Mouse (Mus musculus) lung, postnatal 10 days (tissue): ENCODE results near the gene Srrt.

Experiments used
- DNase-seq: peaks from one replicate; pipeline ENCODE4 v3.0.0; 2021

Srrt gene

DNA sequence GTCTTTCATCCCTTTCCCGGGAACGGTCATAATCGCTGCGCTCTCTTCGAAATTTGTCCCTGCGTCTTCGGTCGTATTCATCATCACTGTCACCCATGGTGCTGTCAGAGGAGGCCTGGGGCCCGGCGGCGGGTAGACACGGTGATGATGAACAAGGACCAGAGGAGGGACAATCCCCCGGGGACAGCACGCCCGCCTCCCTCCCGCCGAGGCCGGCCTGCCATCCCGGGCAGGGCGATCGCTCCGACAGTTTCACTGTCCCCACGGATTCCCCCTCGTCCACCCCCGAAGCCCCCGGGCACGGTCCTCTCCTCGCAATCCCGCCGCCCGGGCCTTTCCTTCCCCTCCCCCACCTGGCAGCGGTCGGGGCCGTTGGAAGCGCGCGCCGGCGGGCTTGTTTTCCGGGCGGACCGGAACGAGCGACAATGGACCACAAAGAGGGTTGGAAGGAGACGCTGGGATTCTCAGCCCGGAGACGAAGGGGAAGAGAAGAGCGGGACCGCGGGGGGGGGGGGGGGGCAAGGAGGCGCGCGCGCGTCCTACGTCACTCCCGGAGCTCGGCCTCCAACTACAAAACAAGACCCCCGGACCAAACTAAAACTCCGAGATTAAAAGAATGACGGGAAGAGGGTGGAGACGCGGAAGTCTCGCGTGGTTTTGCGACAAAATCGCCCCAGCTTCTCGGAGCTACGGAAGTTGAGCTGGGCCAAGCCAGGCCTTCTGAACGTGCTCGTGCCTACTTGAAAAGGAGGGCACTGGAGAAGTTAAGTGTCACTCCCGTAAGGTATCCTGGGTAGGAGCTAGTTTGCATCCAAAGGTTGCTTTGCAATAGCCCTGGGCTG lies at the start of gene Srrt:
Gene Srrt, minus strand, starts transcription at position 604 of the 842 bp plus-strand sequence.
- peak; percentile 96 for DNase-seq

- DNase-seq: peak; percentile 21
Measured at GRCm38 (mm10) chr5:137354091-137354490, 46.6 kb upstream of the Srrt start.

DNA sequence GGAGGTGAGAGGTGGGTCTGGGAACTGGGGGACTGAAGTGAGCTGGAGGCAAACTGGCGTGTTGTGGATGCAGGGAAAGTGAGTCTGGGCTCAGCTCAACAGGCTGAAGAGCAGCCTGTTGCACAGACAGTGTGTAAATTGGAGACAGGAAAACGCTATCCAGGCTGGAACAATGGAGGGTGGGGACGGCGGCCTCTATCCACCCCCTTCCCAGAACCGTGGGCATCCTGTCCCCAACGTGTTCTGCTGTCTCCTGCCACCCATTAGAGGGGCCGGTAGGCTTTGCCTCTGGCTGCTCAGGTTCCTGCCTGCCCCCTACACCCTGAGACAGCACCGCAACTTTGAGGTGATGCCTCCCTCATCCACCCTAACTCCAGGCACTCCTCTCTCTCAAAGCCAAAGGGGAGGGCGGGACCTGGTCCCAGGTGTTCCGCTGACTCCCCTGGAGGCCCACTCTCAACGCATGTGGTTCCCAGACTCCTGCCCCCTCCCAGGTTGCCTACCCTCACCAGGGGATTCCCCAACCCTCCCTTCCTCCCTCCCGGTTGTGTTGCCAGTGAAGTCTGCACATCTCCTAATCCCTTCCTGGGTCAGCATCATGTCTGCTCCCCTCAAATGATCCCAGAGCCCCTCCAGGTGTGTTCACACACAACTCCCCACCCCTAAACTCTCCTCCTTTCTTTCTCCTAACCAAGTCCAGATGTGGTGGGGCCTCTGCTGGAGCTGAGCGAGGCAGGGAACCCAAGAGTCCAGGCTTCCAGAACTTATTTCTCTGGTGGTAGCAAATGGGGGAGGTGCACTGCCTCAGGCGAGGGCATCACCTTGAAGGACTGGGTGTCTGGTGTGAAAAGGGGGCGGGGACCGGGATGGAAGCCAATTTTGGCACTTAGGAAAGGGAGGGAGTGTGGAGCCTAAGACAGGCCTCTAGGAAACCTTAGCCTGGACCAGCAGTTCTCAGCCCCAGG lies 44.8 kb upstream of the Srrt start:
- peak; percentile 76 for DNase-seq

DNA sequence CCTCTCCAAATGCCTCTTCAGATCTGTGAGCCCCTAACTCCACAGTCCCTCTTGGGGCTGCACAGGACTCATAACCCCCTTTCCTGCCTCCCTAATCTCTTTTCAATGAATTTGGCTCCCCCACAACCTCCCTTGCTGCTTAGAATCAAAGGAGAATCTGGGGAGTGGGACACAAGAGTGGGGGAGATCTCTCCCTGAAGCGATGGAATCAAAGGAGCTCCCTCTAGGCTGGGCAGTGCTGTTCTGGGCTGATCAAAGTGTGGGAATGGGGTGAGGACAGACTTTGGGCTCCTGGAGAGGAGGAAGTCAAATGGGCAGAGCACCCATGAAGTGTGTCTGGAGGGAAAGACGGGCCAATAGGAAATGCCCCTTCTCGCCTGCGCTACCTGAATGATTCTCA lies 43.9 kb upstream of the Srrt start:
- DNase-seq: peak; percentile 20

DNA sequence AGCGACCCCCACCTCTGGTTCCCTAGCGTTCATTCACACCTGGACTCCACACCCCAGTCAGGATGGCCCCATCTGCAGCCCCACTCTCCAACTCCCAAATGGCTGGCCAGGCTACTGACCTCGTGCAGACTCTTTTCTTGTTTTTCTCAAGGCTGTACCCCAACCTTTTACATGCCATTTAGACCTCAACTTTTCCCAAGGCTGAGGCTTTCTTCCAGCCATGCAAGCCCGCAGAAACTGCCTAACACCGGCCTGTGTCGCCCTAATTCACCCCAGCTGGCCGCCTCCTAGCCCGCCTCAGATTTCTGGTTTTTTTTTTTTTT lies 43.5 kb upstream of the Srrt start:
- DNase-seq: peak; percentile 6

- no peak for DNase-seq
Measured at GRCm38 (mm10) chr5:137350205-137351057, 43.0 kb upstream of the Srrt start.

GRCm38 (mm10) chr5:137349384-137350204 lies 42.1 kb upstream of the Srrt start, which contains the start of gene Ephb4:
Gene Ephb4 (plus strand): TSS chr5:137350109.
- peak; percentile 99 for DNase-seq

DNA sequence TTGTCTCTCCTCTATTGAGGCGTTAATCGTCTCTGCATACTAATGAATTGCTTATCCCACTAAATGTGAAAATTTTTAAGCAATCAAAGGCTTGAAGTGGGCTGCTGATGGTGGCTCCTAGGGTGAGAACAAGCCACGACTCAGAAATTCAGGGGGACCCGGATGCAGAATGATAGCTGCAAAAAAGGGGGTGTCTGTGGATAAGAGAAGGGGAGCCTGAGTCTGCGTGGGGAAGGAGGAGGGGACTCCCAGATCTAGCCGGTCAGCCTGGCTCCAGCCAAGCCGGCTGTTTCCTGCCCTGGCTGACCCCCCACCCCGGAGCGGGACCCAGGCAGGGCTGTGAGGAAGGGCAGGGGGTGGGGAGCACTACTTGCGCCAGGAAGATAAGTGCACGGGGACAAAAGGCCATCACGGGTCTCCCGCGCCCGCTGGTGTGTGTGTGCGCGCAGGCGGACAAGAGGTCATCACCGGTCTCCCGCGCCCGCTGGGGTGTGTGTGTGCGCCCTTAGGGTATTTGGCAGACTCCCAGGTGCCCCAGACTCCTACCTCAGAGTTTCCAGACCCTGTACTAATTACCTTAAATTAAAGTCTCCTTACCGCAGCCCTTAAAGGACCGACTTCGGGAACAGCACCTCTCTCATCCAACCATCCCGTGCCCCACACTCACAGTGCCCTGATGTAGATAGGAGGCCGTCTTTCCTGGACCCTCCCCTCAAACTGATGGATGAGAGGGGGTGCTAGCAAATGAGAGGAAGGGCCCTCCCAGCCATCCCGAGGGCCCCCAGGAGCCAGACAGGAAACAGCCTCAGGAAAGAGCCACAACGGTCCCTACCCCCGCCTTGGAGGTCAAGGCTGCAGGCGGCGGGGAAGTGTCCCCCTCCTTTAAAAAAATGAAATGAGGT lies 41.3 kb upstream of the Srrt start:
- peak; percentile 92 for DNase-seq

- DNase-seq: peak; percentile 45
Measured at GRCm38 (mm10) chr5:137347856-137348255, 40.4 kb upstream of the Srrt start.

DNA sequence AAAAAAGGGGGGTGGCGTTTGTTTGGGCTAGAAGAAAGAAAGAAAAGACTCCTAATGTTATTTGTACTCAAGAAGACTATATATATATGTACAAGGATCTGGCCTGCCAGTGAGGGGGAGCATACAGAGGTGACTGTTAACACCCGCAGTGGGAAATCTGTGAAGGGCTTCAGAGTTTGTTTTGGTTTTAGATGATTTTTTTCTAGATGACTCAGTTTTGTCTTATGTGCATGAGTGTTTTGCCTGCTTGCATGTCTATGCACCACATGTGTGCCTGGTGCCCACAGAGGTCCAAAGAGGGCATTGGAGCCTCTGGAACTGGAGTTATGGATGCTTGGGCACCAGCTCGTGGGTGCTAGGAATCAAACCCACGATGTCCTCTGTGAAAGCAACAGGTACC lies 39.5 kb upstream of the Srrt start:
- no peak for DNase-seq

DNA sequence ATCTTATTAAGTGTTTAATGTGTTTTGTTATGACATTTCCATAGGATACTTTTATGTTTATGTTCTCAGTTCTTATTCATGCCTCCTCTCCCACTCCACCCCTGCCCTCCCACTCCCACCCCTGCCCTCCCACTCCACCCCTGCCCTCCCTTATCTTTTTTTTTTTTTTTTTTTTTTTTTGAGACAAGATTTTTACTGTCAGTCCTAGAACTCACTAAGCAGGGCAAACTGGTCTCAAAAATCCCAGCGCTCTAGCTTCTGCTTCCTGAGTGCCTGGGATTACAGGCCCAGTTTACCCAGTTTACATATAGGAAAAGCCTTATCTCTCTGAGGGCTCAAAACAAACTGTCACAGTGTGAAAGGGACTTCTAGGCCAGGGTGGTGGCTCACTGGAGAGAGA lies 38.9 kb upstream of the Srrt start:
- no peak for DNase-seq

- DNase-seq: peak; percentile 55
Measured at GRCm38 (mm10) chr5:137345821-137346220, 38.3 kb upstream of the Srrt start.

- peak; percentile 32 for DNase-seq
Measured at GRCm38 (mm10) chr5:137343869-137344268, 36.4 kb upstream of the Srrt start.

- no peak for DNase-seq
Measured at GRCm38 (mm10) chr5:137343412-137343811, 35.9 kb upstream of the Srrt start.

- no peak for DNase-seq
Measured at GRCm38 (mm10) chr5:137342407-137343012, 35.0 kb upstream of the Srrt start.

- no peak for DNase-seq
Measured at GRCm38 (mm10) chr5:137340222-137340621, 32.7 kb upstream of the Srrt start.

DNA sequence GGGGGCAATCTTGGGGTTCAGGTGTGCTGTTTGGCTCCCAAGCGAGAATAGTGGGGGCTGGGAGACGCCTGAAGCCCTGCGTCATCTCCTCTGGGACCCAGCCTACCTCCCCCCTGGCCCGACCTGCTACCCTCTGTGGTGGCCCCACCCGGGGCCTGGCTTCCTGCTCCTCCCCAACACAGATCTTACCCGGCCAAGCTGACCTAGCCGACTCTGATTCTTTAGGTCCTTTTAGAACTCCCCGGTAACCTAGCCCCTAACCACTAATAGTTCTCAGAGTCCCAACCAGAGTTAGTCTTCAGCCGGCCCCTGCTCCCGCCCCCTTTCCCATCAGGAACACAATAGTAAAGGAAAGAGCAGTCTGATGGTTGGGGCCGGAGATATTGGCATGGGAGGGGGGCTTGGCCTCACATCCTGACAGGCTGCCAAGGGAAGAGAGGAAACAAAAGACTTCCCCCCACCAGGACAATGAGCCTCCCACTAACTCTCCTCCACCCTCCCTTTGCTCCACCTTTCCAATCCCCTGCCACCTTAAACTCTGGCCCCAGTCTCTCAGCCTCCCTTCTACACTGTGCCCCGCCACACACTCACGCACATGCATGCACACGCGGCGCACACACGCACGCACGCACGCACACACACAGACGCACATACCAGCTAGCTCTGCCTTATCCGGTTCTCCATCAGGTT lies 32.0 kb upstream of the Srrt start:
- peak; percentile 87 for DNase-seq

GRCm38 (mm10) chr5:137338663-137339289 lies 31.3 kb upstream of the Srrt start:
- DNase-seq: peak; percentile 83

- peak; percentile 97 for DNase-seq
Measured at GRCm38 (mm10) chr5:137338256-137338655, 30.8 kb upstream of the Srrt start.
